Mouse (Mus musculus) heart, postnatal 0 days (tissue): ENCODE data around the gene Pigm.

ENCODE experiments used
- CTCF ChIP-seq: IDR thresholded peaks from 2 replicates; pipeline ENCODE4 v1.5.1; 2016; ENCODE audit warnings: antibody characterized with exemption, control low read depth, low read depth
- EP300 ChIP-seq: IDR thresholded peaks from 2 replicates; pipeline ENCODE4 v1.6.1; 2016; ENCODE audit warnings: antibody characterized with exemption, low read depth

DNA sequence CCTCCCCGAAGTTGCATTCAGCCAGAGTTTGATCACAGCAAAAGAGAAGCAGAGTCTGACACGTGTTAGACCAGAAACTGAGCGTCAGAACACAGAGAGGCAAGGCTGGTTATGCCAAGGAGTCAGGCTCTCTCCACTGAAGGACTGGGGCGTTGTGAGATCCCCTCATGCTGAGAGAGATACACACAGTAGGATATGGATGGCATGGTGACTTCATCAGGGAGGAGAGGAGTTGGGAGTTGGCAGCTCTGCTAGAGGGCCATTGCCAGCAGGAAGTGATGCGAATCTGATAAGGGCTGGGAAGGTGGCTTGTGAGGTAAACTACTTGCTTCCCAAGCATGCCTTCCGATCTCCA, 37.9 kb downstream of the Pigm start:
- TF ChIP-seq EP300 (no peak), CTCF (no peak)
